Mouse (Mus musculus) heart, adult 2 months (tissue): Measurements from ENCODE around the gene Natd1.

Source experiments
- CTCF ChIP-seq: fragments of 200-600 bp; IDR thresholded peaks from 2 replicates; pipeline ENCODE4 v1.8.1; 2022; ENCODE audit warnings: antibody characterized with exemption, mild to moderate bottlenecking, moderate library complexity
- POLR2A ChIP-seq: fragments of 200-500 bp; IDR thresholded peaks from 2 replicates; pipeline ENCODE4 v1.6.1; 2011; ENCODE audit warnings: mild to moderate bottlenecking, low read depth, low read length, control low read depth; ENCODE audit not compliant: insufficient read depth

DNA sequence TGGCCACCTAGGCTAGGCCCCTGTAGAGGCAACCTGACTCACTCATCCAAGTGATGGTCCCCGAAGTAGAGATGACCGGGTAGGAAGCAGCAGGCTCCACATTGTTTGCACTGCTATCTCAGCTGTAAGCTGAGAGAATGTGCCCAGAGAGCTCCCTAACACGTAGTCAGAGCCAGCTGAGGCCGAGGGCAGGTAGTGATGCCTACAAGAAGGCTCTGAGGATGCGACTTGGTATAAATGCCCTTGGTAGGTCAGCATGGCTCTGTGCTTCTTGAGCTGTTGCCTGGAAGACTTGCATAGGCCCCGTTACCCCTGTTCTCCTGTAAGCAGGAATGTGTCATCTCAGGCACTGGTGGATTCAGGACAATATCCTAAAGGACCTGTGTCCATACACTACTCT lies 38.4 kb upstream of the Natd1 start:
- TF ChIP-seq POLR2A (no peak), CTCF (no peak)
